Comparison of ENCODE assay signal across 23 mouse cellular contexts in the genomic region with DNA sequence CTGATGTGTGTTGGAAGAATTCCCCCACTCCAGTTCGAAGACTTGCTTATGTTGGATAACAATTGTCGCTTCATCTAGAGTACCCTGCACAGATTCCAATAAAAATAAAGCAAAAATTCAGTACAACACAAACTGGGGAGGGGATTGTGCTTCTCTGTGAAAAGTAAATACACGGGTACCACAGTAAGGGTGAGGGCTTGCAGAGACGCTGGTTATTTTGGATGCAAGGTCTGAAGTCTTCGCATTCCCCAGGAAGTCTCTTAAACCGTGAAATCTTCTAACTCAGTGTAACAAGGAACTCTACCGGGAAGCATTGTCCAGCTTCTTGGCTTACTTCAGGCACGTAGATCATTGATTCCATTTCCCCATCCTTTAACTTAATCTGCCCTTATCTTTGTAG. TPM values are rescaled to one million over a fixed set of nuclear protein-coding genes. Genes with fewer than 3 reads are reported as not detected.
"Had no signal": no experiment of that assay in that cellular context is flagged by ENCODE, and none has a peak within 500 bp of the region (broad histone marks: within the 10 kb centered on the region; RNA-seq: fewer than 3 reads in every experiment).

No protein-coding gene starts in this region.

- H3K27me3 ChIP-seq: lung, embryonic 15.5 days; midbrain, embryonic 12.5 days; neural tube, embryonic 12.5 days; stomach, embryonic 15.5 days had no signal

- H3K9ac ChIP-seq: liver, postnatal 0 days; lung, embryonic 15.5 days; midbrain, embryonic 12.5 days; neural tube, embryonic 12.5 days; stomach, embryonic 15.5 days had no signal

- H3K36me3 ChIP-seq: lung, embryonic 15.5 days; midbrain, embryonic 12.5 days; neural tube, embryonic 12.5 days; stomach, embryonic 15.5 days had no signal

- H3K4me3 ChIP-seq: lung, embryonic 15.5 days; megakaryocyte, embryonic 14.5 days; midbrain, embryonic 12.5 days; neural tube, embryonic 12.5 days; stomach, embryonic 15.5 days had no signal

- DNase-seq: liver, postnatal 0 days; lung, adult 2 months; lung, postnatal 14 days; lung, postnatal 36 days; midbrain, embryonic 14.5 days; right cerebral cortex, postnatal 14 days; thymus, adult 2 months; thymus, postnatal 25 days; thymus, postnatal 4 days had no signal

- H3K27ac ChIP-seq: lung, embryonic 15.5 days; macrophage; midbrain, embryonic 12.5 days; neural tube, embryonic 12.5 days; stomach, embryonic 15.5 days; stomach, postnatal 0 days had no signal

- ATAC-seq: liver, postnatal 0 days; lung, postnatal 0 days; midbrain, embryonic 16.5 days had no signal

- H3K4me1 ChIP-seq: neural tube, embryonic 12.5 days; stomach, embryonic 15.5 days had no signal

- H3K9me3 ChIP-seq: lung, embryonic 15.5 days; megakaryocyte, embryonic 14.5 days; midbrain, embryonic 12.5 days; neural tube, embryonic 12.5 days; stomach, embryonic 15.5 days had no signal

- H3K4me2 ChIP-seq: lung, embryonic 15.5 days; midbrain, embryonic 12.5 days; neural tube, embryonic 12.5 days; stomach, embryonic 15.5 days had no signal

RNA-seq across cellular contexts. Expression of a gene that starts 17.1 kb away (rescaled TPM):
- total RNA-seq: megakaryocyte progenitor cell, adult 5-6 weeks; monocyte, adult 5-6 weeks; neutrophil, adult 5-6 weeks had no signal
- polyA plus RNA-seq: liver, postnatal 0 days; lung, adult 2 months; lung, embryonic 15.5 days; lung, postnatal 0 days; macrophage; midbrain, embryonic 12.5 days; midbrain, embryonic 14.5 days; midbrain, embryonic 16.5 days; neural tube, embryonic 12.5 days; neural tube, embryonic 14.5 days; spleen, adult 2 months; stomach, postnatal 0 days; thymus, adult 2 months had no signal
